In the genomic region with DNA sequence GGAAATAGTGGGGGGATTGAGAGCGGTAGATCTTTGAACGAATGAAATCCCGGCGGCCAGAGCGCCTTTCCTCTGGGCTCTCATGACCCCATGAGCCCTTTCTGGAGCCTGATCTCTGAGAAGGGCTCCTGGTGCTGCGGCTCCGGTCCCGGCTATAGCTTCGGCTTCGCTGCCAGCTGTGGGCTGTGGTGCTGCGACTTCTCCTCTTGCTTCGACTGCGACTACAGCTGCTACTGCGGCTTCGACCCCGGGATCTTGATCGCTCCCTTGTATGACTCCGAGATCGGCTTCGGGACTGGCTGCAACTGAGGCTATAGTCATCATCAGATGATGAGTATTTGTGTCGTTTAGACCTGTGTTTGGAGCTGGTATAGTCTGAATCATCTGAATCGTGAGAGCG, we compare ENCODE assay signal across 22 mouse cellular contexts. TPM values are rescaled to one million over a fixed set of nuclear protein-coding genes. Genes with fewer than 3 reads are reported as not detected.
DNase-seq lines count a peak whose midpoint lies in the region; ATAC-seq and TF ChIP-seq lines count a peak whose summit lies in the region.
"Had no signal": no experiment of that assay in that cellular context is flagged by ENCODE, and none has a peak within 500 bp of the region (broad histone marks: within the 10 kb centered on the region; RNA-seq: fewer than 3 reads in every experiment).

No protein-coding gene starts in this region.

- H3K27ac ChIP-seq in heart, embryonic 10.5 days = no peak overlapping the region
- H3K27ac ChIP-seq in heart, embryonic 11.5 days (ENCODE audit: low read depth, low read length) = no peak overlapping the region
- H3K27ac ChIP-seq in liver, embryonic 12.5 days = peak overlapping the region; percentile 25; the same call in 1 of the 2 replicates
- no peak overlapping the region for H3K27ac ChIP-seq in liver, postnatal 0 days (ENCODE audit: low read depth)
- H3K27ac ChIP-seq: embryonic facial prominence, embryonic 13.5 days; embryonic facial prominence, embryonic 15.5 days; forebrain, embryonic 10.5 days; forebrain, embryonic 12.5 days had no signal

- ATAC-seq in heart, embryonic 11.5 days (replicated peaks; ENCODE audit: insufficient number of reproducible peaks, low FRiP score, low TSS enrichment) = no peak
- no peak for ATAC-seq in liver, embryonic 12.5 days
- no peak for ATAC-seq in liver, postnatal 0 days
- ATAC-seq: forebrain, embryonic 14.5 days had no signal

- no peak for TF ChIP-seq EP300 in liver, postnatal 0 days (IDR thresholded peaks at IDR 0.05; ENCODE audit: low read depth)

- 97% methylated on average over 23 of the region's 23 CpGs for WGBS in heart, embryonic 10.5 days
- 95% methylated on average over 23 of the region's 23 CpGs for WGBS in heart, embryonic 11.5 days (ENCODE audit: insufficient replicate concordance)
- WGBS in liver, embryonic 12.5 days (ENCODE audit: insufficient replicate concordance) = 93% methylated on average over 23 of the region's 23 CpGs
- 95% methylated on average over 23 of the region's 23 CpGs for WGBS in liver, postnatal 0 days (ENCODE audit: insufficient replicate concordance)

- no peak overlapping the region for H3K4me2 ChIP-seq in heart, embryonic 11.5 days
- H3K4me2 ChIP-seq in liver, embryonic 12.5 days = no peak overlapping the region
- no peak overlapping the region for H3K4me2 ChIP-seq in liver, postnatal 0 days (ENCODE audit: low read depth, low read length)
- H3K4me2 ChIP-seq: embryonic facial prominence, embryonic 13.5 days; embryonic facial prominence, embryonic 15.5 days; forebrain, embryonic 12.5 days had no signal

- no peaks in the 10 kb centered on the region for H3K27me3 ChIP-seq in heart, embryonic 10.5 days (ENCODE audit: insufficient read depth, poor library complexity, severe bottlenecking)
- no peaks in the 10 kb centered on the region for H3K27me3 ChIP-seq in heart, embryonic 11.5 days (ENCODE audit: control insufficient read depth, insufficient read depth, low read length)
- no peaks in the 10 kb centered on the region for H3K27me3 ChIP-seq in liver, embryonic 12.5 days (replicated peaks)
- no peaks in the 10 kb centered on the region for H3K27me3 ChIP-seq in liver, postnatal 0 days (ENCODE audit: insufficient read depth, low read length)
- H3K27me3 ChIP-seq: embryonic facial prominence, embryonic 13.5 days; embryonic facial prominence, embryonic 15.5 days; forebrain, embryonic 12.5 days had no signal

- no peak overlapping the region for H3K4me3 ChIP-seq in heart, embryonic 10.5 days
- no peak overlapping the region for H3K4me3 ChIP-seq in heart, embryonic 11.5 days (ENCODE audit: low read depth, low read length)
- no peak overlapping the region for H3K4me3 ChIP-seq in liver, embryonic 12.5 days
- H3K4me3 ChIP-seq in liver, postnatal 0 days (ENCODE audit: low read depth, low read length) = no peak overlapping the region
- H3K4me3 ChIP-seq: embryonic facial prominence, embryonic 13.5 days; embryonic facial prominence, embryonic 15.5 days; erythroblast, embryonic 14.5 days; forebrain, embryonic 10.5 days; forebrain, embryonic 12.5 days had no signal

- peak; percentile 64 for DNase-seq in heart, embryonic 10.5 days (ENCODE audit: low spot score)
- no peak for DNase-seq in liver, postnatal 0 days
- DNase-seq in testis, postnatal 10 days (ENCODE audit: low spot score) = peak; percentile 46
- DNase-seq in testis, postnatal 14 days (ENCODE audit: low spot score) = no peak
- DNase-seq: adrenal gland, adult 2 months; adrenal gland, postnatal 10 days; adrenal gland, postnatal 25 days; cerebellum, adult 11 months; cerebellum, adult 18-20 months; cerebellum, adult 8-10 months; cerebellum, adult 9-11 months; cerebellum, postnatal 14 days; cerebellum, postnatal 36 days; embryo, embryonic 11 days had no signal

- no peak overlapping the region for H3K9ac ChIP-seq in heart, embryonic 11.5 days (ENCODE audit: low read depth, low read length)
- H3K9ac ChIP-seq in liver, embryonic 12.5 days = no peak overlapping the region
- no peak overlapping the region for H3K9ac ChIP-seq in liver, postnatal 0 days (replicated peaks)
- H3K9ac ChIP-seq: embryonic facial prominence, embryonic 15.5 days; forebrain, embryonic 12.5 days had no signal

- no peaks in the 10 kb centered on the region for H3K4me1 ChIP-seq in heart, embryonic 10.5 days
- H3K4me1 ChIP-seq in heart, embryonic 11.5 days (ENCODE audit: control insufficient read depth, insufficient read depth, low read length) = no peaks in the 10 kb centered on the region
- peaks cover 17% of the 10 kb centered on the region for H3K4me1 ChIP-seq in liver, embryonic 12.5 days
- no peaks in the 10 kb centered on the region for H3K4me1 ChIP-seq in liver, postnatal 0 days (ENCODE audit: insufficient read depth)
- H3K4me1 ChIP-seq: embryonic facial prominence, embryonic 13.5 days; embryonic facial prominence, embryonic 15.5 days; forebrain, embryonic 10.5 days; forebrain, embryonic 12.5 days had no signal

- peaks cover 73% of the 10 kb centered on the region for H3K36me3 ChIP-seq in heart, embryonic 10.5 days
- H3K36me3 ChIP-seq in heart, embryonic 11.5 days (ENCODE audit: control insufficient read depth, insufficient read depth, low read length) = peaks cover 38% of the 10 kb centered on the region
- H3K36me3 ChIP-seq in liver, embryonic 12.5 days = peaks cover 67% of the 10 kb centered on the region
- H3K36me3 ChIP-seq in liver, postnatal 0 days (replicated peaks; ENCODE audit: insufficient read depth, low read length) = peaks cover 46% of the 10 kb centered on the region

- no peaks in the 10 kb centered on the region for H3K9me3 ChIP-seq in heart, embryonic 10.5 days
- H3K9me3 ChIP-seq in heart, embryonic 11.5 days (replicated peaks; ENCODE audit: control insufficient read depth, low read length) = no peaks in the 10 kb centered on the region
- no peaks in the 10 kb centered on the region for H3K9me3 ChIP-seq in liver, embryonic 12.5 days (replicated peaks)
- no peaks in the 10 kb centered on the region for H3K9me3 ChIP-seq in liver, postnatal 0 days (ENCODE audit: low read length)
- H3K9me3 ChIP-seq: embryonic facial prominence, embryonic 13.5 days; embryonic facial prominence, embryonic 15.5 days; forebrain, embryonic 10.5 days; forebrain, embryonic 12.5 days had no signal

- no peak for TF ChIP-seq CTCF in liver, postnatal 0 days (IDR thresholded peaks at IDR 0.05; ENCODE audit: low read depth)

RNA-seq across cellular contexts. Expression of a gene that starts 9.7 kb away (rescaled TPM):
- polyA plus RNA-seq in heart, embryonic 10.5 days (2016; fragmentation: Nextera tagmentation; extraction: Ambion mirVana) = 13.2 and 19.5 TPM in 2 replicates
- polyA plus RNA-seq in heart, embryonic 11.5 days (2014; fragmentation: Nextera tagmentation; extraction: Ambion mirVana) = 8.5 and 15.8 TPM in 2 replicates
- 82.1 and 88.2 TPM in 2 replicates for polyA plus RNA-seq in liver, embryonic 12.5 days (2016; fragmentation: Nextera tagmentation; extraction: Ambion mirVana)
- 41.0 and 44.8 TPM in 2 replicates for polyA plus RNA-seq in liver, postnatal 0 days (2015; fragmentation: Nextera tagmentation; extraction: Ambion mirVana)

RNA-seq across cellular contexts. Expression of a gene that starts 32.1 kb away (rescaled TPM):
- 1.7 and 3.6 TPM in 2 replicates for polyA plus RNA-seq in heart, embryonic 10.5 days (2016; fragmentation: Nextera tagmentation; extraction: Ambion mirVana)
- 3.1 and 5.1 TPM in 2 replicates for polyA plus RNA-seq in heart, embryonic 11.5 days (2014; fragmentation: Nextera tagmentation; extraction: Ambion mirVana)
- polyA plus RNA-seq in liver, embryonic 12.5 days (2016; fragmentation: Nextera tagmentation; extraction: Ambion mirVana) = 1.3 and 1.9 TPM in 2 replicates
- polyA plus RNA-seq in liver, postnatal 0 days (2015; fragmentation: Nextera tagmentation; extraction: Ambion mirVana) = 0.23 and 0.72 TPM in 2 replicates

RNA-seq across cellular contexts. Expression of a gene that starts 49.5 kb away (rescaled TPM):
- polyA plus RNA-seq in heart, embryonic 10.5 days (2016; fragmentation: Nextera tagmentation; extraction: Ambion mirVana) = 109 and 151 TPM in 2 replicates
- polyA plus RNA-seq in heart, embryonic 11.5 days (2014; fragmentation: Nextera tagmentation; extraction: Ambion mirVana) = 110 and 113 TPM in 2 replicates
- polyA plus RNA-seq in liver, embryonic 12.5 days (2016; fragmentation: Nextera tagmentation; extraction: Ambion mirVana) = 55.8 and 58.1 TPM in 2 replicates
- 156 and 161 TPM in 2 replicates for polyA plus RNA-seq in liver, postnatal 0 days (2015; fragmentation: Nextera tagmentation; extraction: Ambion mirVana)

Comparison
In these comparisons a context has a peak if more than half of its experiments do, and no peak if none do; other contexts are left out.
1. DNase-seq: peak in heart, embryonic 10.5 days (single experiment) and testis, postnatal 10 days (single experiment); none in liver, postnatal 0 days (single experiment) and testis, postnatal 14 days (single experiment).